Mouse (Mus musculus): Measurements from ENCODE around the gene Pex6. TPM values are rescaled to one million over a fixed set of nuclear protein-coding genes. Genes with fewer than 3 reads are reported as not detected.
A peak's percentile ranks its signal among the peaks of the same experiment; 100 is the strongest.

Pex6 gene
- total RNA-seq, 2 experiments from 2014 or later: 37.6 to 38.1 TPM

GRCm38 (mm10) chr17:46698515-46698914 lies 12.7 kb upstream of the Pex6 start:
- no peak for DNase-seq (ENCODE audit: low spot score in 2 of 2)
- intact Hi-C loops (cut with DNase I): no loop called here

DNA sequence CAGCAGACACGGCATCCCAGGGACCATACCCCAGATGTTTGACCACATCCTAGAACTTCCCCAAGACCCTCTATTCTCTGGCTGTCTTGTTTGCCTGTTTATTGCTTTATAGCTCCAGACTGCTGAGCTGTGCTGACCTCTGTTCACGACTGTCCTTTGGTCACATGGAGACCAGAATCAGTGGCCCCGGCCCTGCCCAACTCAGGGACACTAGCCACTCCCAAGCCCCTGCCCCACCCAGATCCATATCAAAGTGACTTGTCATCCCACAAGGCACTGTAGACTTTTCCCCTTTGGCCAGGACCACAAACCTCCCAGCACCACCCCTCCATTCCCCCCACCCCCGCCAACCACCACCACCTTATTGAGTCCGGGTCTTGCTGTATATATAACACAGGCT lies 12.0 kb upstream of the Pex6 start:
- intact Hi-C loops (cut with DNase I): no loop called here
- DNase-seq (ENCODE audit: low spot score in 2 of 2): no peak

GRCm38 (mm10) chr17:46699912-46700311 lies 11.4 kb upstream of the Pex6 start:
- DNase-seq (ENCODE audit: low spot score in 2 of 2): no peak
- intact Hi-C loops (cut with DNase I): no loop called here

DNA sequence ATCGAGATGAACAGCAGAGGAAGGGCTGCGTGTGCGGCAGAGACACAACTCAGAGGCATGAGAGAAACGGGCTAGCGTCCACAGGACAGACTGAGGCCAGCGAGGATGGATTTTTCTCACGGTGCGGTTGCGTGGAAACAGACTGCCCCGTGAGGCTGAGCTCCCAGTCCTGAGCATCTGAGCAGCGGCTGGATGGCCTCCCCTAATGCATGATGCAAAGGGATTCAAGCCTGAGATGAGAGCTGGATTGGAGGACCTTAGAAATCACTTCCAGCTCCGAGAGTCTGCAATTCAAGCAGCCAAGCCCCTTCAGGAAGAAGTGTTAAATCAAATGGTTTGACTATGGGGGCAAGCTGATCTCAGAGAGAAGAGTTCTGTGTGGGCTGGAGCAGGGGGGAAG lies 9.8 kb upstream of the Pex6 start:
- DNase-seq (ENCODE audit: low spot score in 2 of 2): no peak
- intact Hi-C loops (cut with DNase I): no loop called here

- DNase-seq (ENCODE audit: low spot score in 2 of 2): no peak
- intact Hi-C loops (cut with DNase I): no loop called here
These were observed 9.2 kb upstream of the Pex6 start for GRCm38 (mm10) chr17:46702100-46702499.

DNA sequence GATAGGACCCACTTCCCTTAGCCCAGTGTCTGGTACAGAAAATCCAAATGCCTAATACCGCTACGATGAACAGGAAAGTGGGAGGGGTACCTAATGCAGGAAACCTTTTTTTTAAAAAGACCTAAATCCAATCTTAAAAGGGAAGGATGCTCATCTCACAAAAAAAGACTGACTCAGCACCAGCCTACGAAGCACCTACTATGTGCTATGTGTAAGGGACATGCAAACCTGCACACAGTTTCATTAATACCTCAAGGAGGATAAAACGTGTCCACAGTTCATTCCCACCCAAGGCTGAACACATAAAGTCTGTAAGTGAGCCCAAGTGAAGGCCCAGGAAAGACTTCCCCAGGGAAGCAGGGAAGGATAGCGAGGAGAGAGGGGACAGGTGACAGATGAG lies 8.8 kb upstream of the Pex6 start:
- no peak for DNase-seq (ENCODE audit: low spot score in 2 of 2)
- intact Hi-C loops (cut with DNase I): no loop called here

- intact Hi-C loops (cut with DNase I): no loop called here
- DNase-seq (ENCODE audit: low spot score in 2 of 2): no peak
These were observed 7.0 kb upstream of the Pex6 start for GRCm38 (mm10) chr17:46703971-46704886.

GRCm38 (mm10) chr17:46704887-46705835 lies 6.1 kb upstream of the Pex6 start, which contains the start of gene Ppp2r5d:
TSS of gene Ppp2r5d (minus strand) at chr17:46705111.
- DNase-seq (ENCODE audit: low spot score in 2 of 2): peak; percentile 97 to 99
- intact Hi-C loops (cut with DNase I): no loop called here

DNA sequence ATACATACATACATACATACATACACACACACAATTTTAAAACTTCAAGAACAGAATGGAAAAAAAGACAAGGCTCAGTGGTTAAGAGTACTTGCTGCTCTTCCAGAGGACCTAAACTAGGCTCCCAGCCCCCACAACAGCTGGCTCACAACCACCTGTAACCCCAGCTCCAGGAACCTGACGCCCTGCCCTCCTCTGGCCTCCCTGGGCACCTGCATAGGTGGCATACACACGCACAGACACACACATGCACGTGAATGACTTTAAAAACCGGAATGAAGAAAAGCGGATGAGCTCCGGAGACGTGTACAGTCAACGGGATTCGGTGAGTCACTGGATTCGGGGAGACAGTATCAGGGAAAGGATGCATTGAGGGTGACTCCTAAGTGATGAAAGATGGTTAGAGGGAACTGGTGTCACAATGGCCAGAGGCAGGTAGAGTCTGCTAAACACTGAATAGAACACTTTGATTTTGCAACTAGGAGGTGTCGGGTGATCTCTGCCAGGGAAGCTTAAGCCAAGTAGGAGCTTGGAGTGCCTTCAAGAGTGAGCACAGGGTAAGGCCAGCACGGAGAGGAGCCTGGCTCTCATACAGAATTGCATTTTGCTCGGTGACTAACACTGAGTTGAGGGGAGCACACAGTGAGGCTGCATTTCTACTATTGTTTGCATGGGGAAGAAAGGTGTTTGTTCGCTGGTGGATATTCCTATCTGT lies 4.7 kb upstream of the Pex6 start:
- intact Hi-C loops (cut with DNase I): no loop called here
- no peak for DNase-seq (ENCODE audit: low spot score in 2 of 2)

DNA sequence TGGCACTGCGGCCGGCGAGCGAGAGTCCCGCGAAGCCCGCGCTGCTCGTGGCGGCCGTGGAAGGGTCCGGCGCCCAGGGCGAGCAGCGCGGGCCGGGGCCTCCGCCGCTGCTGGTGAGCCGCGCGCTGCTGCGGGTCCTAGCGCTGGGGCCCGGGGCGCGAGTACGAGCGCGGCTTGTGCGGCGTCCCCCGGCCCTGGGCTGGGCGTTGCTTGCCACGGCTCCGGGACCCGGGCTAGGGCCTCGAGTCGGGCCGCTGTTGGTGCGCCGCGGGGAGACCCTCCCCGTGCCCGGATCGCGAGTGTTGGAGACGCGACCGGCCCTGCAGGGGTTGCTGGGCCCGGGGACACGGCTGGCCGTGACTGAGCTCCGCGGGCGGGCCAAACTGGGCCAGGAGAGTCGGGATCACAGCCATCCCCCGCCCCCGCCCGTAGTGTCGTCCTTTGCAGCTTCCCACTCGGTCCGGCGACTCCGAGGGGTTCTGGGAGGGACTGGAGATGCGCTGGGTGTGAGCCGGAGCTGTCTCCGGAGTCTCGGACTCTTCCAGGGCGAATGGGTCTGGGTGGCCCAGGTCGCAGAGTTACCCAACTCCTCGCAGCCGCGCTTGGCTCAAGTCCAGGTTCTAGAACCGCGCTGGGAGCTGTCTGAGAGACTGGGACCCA lies 479 bp downstream of the Pex6 start:
- peak; percentile 26 to 28 for DNase-seq (ENCODE audit: low spot score in 2 of 2)
- intact Hi-C loops (cut with DNase I): loop anchor here (2.0 kb wide), 1 partner anchor 61 kb away; the partner anchor contains the start of gene 2310039H08Rik

DNA sequence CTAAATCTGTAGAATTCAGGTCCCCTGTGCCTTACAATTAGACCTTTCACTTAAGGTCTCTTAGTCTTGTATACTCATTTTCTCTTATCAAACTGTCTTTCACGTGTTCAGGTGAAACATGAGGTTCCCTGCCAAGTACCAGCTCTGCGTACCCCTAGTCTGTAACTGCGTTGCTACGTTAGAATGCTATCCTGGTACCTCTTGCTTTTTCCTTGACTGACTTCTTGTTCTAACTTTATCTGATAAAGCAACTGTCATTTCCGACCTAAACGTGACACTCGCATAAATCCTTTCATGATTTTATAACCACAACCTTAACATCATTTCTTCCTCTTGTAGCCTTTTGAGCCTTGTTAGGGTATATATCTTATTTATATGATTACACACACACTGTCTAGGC lies 1.2 kb downstream of the Pex6 start:
- DNase-seq (ENCODE audit: low spot score in 2 of 2): no peak
- intact Hi-C loops (cut with DNase I): loop anchor here (2.0 kb wide), 1 partner anchor 60 kb away; the partner anchor contains the start of gene 2310039H08Rik

DNA sequence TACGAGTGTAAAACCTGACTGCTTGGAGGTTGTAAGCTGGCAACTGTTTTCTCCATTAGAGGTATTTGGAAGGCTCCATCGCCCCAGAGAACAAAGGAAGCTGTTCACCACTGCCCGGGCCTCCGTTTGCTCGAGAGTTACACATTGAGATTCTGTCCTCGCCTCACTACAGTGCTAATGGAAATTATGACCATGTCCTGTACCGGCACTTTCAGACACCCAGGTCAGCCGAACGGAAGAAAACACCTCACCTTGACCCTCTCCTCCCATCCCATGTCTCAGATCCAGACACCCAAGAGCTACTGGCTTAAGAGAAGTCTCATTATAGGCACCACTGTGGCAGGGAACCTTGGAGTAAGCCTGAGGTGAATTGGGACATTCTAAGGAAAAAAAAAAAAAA lies 2.6 kb downstream of the Pex6 start:
- DNase-seq (ENCODE audit: low spot score in 2 of 2): no peak
- intact Hi-C loops (cut with DNase I): loop anchor here (2.0 kb wide), 1 partner anchor 59 kb away; the partner anchor contains the start of gene 2310039H08Rik

GRCm38 (mm10) chr17:46714756-46715481 lies 3.7 kb downstream of the Pex6 start:
- intact Hi-C loops (cut with DNase I): no loop called here
- peak in 1 of 2 experiments; percentile 27 for DNase-seq (ENCODE audit: low spot score in 2 of 2)

GRCm38 (mm10) chr17:46721077-46721476 lies 9.8 kb downstream of the Pex6 start:
- DNase-seq (ENCODE audit: low spot score in 2 of 2): no peak
- intact Hi-C loops (cut with DNase I): no loop called here

DNA sequence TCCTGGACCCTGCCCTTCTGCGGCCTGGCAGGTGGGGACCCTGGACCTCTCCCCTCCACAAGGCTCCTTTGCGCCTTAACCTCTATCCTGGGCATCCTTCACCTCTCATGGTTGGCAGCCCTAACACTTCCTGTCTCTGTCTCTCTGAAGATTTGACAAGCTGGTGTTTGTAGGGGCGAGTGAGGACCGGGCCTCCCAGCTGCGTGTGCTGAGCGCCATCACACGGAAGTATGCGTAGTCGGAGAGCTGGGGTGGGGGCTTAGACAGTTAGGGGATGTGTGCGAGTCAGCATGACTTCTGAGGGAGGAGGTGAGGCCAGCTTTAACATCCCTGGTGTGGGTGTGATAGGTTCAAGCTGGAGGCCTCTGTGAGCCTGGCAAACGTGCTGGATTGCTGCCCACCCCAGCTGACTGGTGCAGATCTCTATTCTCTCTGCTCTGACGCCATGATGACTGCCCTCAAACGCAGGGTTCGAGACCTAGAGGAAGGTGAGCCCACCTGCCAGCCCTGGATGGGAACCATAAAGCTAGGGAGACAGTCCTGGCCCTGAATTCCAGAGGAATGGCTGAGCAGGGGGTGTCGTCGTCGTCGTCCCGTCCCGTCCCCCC lies 13.3 kb downstream of the Pex6 start:
- intact Hi-C loops (cut with DNase I): no loop called here
- DNase-seq (ENCODE audit: low spot score in 2 of 2): no peak

DNA sequence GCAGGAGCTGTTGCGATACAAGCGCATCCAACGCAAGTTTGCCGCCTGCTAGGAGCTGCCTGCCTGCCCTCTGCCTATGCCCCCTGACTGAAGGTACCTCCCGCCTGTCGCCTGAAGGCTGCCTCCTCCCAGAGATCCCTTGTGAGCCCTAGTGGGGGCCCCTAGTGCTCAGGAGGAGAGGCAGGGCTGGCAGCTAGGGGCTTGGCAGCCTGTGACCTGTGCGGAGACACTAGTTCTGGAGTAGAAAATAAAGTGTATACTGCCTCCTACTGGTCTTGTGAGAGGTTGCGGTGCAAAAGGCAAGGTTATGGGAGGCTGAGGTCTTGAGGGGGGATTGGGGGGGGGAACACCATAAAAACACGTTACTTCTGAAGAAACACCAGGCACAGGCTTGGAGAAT lies 14.0 kb downstream of the Pex6 start:
- DNase-seq (ENCODE audit: low spot score in 2 of 2): no peak
- intact Hi-C loops (cut with DNase I): no loop called here

- DNase-seq (ENCODE audit: low spot score in 2 of 2): no peak
- intact Hi-C loops (cut with DNase I): no loop called here
These were observed 14.7 kb downstream of the Pex6 start for GRCm38 (mm10) chr17:46725731-46726645.

Measured in left cerebral cortex, postnatal 14 days (tissue).